10 mouse cellular contexts compared by ENCODE assay signal in the genomic region with DNA sequence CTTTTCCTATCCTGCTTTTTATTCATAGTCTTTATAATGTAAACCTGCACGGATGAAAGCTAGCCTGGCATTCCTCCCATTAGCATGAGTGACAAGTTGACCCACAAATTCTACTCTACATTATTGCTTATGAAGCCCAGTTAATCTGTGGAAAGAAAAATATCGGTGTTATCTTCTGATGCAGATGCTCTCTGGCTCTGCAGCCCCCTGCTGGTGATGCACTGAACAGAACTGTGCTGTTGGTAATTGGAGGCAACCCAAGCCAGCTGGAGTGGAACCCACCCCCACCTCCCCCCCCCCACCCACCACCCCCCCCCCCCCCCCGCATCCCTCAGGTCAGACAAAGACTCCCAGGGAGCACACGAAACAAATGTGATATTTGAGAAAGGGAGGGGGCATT.
DNase-seq lines count a peak whose midpoint lies in the region; ATAC-seq and TF ChIP-seq lines count a peak whose summit lies in the region.
"Had no signal": no experiment of that assay in that cellular context is flagged by ENCODE, and none has a peak within 500 bp of the region (broad histone marks: within the 10 kb centered on the region; RNA-seq: fewer than 3 reads in every experiment).

No protein-coding gene starts in this region.

- no peaks in the 10 kb centered on the region for H3K4me1 ChIP-seq in thymus, adult 2 months (replicated peaks; ENCODE audit: control insufficient read depth, insufficient read depth, low read length)
- no peaks in the 10 kb centered on the region for H3K4me1 ChIP-seq in liver, embryonic 14.5 days (replicated peaks; ENCODE audit: control insufficient read depth in 2 of 2, insufficient read depth in 2 of 2, low read length in 1 of 2)
- H3K4me1 ChIP-seq: embryonic facial prominence, embryonic 13.5 days; neural tube, embryonic 12.5 days had no signal

- DNase-seq in thymus, adult 2 months, result peak; percentile 23
- DNase-seq in thymus, adult 18-20 months, result no peak
- peak; percentile 49 to 58 for DNase-seq in cerebellum, postnatal 4 days (ENCODE audit: low spot score in 2 of 2)
- peak; percentile 66 for DNase-seq in gastrocnemius, postnatal 10 days
- DNase-seq in kidney, postnatal 4 days, result peak; percentile 83 to 84
- DNase-seq in liver, embryonic 14.5 days (ENCODE audit: low read depth in 3 of 3, low spot score in 3 of 3), result peak; percentile 19 to 32 (median 26)
- peak; percentile 25 for DNase-seq in retina, adult 2 months (ENCODE audit: low read depth, low spot score)
- peak; percentile 30 to 64 for DNase-seq in urinary bladder, postnatal 4 days (ENCODE audit: low spot score in 2 of 2)

- no peaks in the 10 kb centered on the region for H3K27me3 ChIP-seq in thymus, adult 2 months (ENCODE audit: control insufficient read depth, insufficient read depth, low read length)
- no peaks in the 10 kb centered on the region for H3K27me3 ChIP-seq in liver, embryonic 14.5 days (ENCODE audit: control insufficient read depth, insufficient read depth, low read length)
- H3K27me3 ChIP-seq: embryonic facial prominence, embryonic 13.5 days; neural tube, embryonic 12.5 days had no signal

- no peak for TF ChIP-seq POLR2A in thymus, adult 2 months (IDR thresholded peaks at IDR 0.05; ENCODE audit: control insufficient read depth, extremely low read depth, insufficient read depth, low read length, poor library complexity)

- no peak overlapping the region for H3K27ac ChIP-seq in thymus, adult 2 months (ENCODE audit: control insufficient read depth, insufficient read depth, low read length)
- no peak overlapping the region for H3K27ac ChIP-seq in liver, embryonic 14.5 days
- H3K27ac ChIP-seq: embryonic facial prominence, embryonic 13.5 days; neural tube, embryonic 12.5 days had no signal

- no peak for TF ChIP-seq EP300 in liver, embryonic 14.5 days (IDR thresholded peaks at IDR 0.05; ENCODE audit: low read depth)

- WGBS in thymus, adult 2 months, result 36% methylated on average over 4 of the region's 4 CpGs
- 24% methylated on average over 3 of the region's 4 CpGs for WGBS in liver, embryonic 14.5 days (ENCODE audit: insufficient replicate concordance)

- H3K4me3 ChIP-seq in thymus, adult 2 months (ENCODE audit: control insufficient read depth, insufficient read depth, low read length), result no peak overlapping the region
- no peak overlapping the region for H3K4me3 ChIP-seq in liver, embryonic 14.5 days (ENCODE audit: insufficient read depth in 1 of 2, low read depth in 2 of 2, low read length in 2 of 2)
- H3K4me3 ChIP-seq: embryonic facial prominence, embryonic 13.5 days; neural tube, embryonic 12.5 days had no signal

- H3K4me2 ChIP-seq in liver, embryonic 14.5 days (ENCODE audit: low read depth), result no peak overlapping the region
- H3K4me2 ChIP-seq: embryonic facial prominence, embryonic 13.5 days; neural tube, embryonic 12.5 days had no signal

- H3K9me3 ChIP-seq in liver, embryonic 14.5 days (ENCODE audit: control insufficient read depth, low read length), result no peaks in the 10 kb centered on the region
- H3K9me3 ChIP-seq: embryonic facial prominence, embryonic 13.5 days; neural tube, embryonic 12.5 days had no signal

- no peak for ATAC-seq in liver, embryonic 14.5 days (ENCODE audit: insufficient read depth)

- no peak overlapping the region for H3K9ac ChIP-seq in liver, embryonic 14.5 days (replicated peaks)
- H3K9ac ChIP-seq: embryonic facial prominence, embryonic 13.5 days; neural tube, embryonic 12.5 days had no signal

- TF ChIP-seq CTCF in thymus, adult 2 months (IDR thresholded peaks at IDR 0.05; ENCODE audit: borderline replicate concordance, control insufficient read depth, extremely low read depth, insufficient read depth, low read length, poor library complexity), result no peak
- peak; percentile 79 for TF ChIP-seq CTCF in liver, embryonic 14.5 days (IDR thresholded peaks at IDR 0.05; ENCODE audit: low read depth)

- H3K36me3 ChIP-seq in thymus, adult 2 months (ENCODE audit: control insufficient read depth, insufficient read depth, low read length), result no peaks in the 10 kb centered on the region
- no peaks in the 10 kb centered on the region for H3K36me3 ChIP-seq in liver, embryonic 14.5 days (replicated peaks; ENCODE audit: control insufficient read depth, insufficient read depth, low read depth)
- H3K36me3 ChIP-seq: embryonic facial prominence, embryonic 13.5 days; neural tube, embryonic 12.5 days had no signal

Comparison
In these comparisons a context has a peak if more than half of its experiments do, and no peak if none do; other contexts are left out.
1. DNase-seq: peak in thymus, adult 2 months (single experiment), cerebellum, postnatal 4 days (2 of 2), gastrocnemius, postnatal 10 days (single experiment), kidney, postnatal 4 days (2 of 2), liver, embryonic 14.5 days (3 of 3), retina, adult 2 months (single experiment) and urinary bladder, postnatal 4 days (2 of 2); none in thymus, adult 18-20 months (0 of 2).